Comparison of ENCODE assay signal across 15 mouse cellular contexts in the genomic region with DNA sequence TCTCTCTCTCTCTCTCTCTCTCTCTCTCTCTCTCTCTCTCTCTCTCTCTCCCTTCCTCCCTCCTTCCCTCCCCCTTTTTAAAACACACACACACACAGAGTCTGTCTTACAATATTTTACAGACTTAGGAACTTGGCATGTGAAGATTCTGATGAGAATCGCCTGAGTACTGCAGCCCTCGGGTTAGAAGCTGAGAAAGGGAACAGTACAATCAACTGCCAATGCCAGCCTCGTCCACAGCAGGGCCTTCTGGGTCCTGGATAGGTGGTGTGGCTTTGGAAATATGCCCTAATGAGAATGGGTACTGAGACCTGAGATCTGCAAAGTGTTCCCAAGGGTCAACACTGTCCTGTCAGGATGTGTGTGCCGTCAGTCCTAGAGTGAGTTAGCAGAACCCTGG.
DNase-seq lines count a peak whose midpoint lies in the region; ATAC-seq and TF ChIP-seq lines count a peak whose summit lies in the region.
"Had no signal": no experiment of that assay in that cellular context is flagged by ENCODE, and none has a peak within 500 bp of the region (broad histone marks: within the 10 kb centered on the region; RNA-seq: fewer than 3 reads in every experiment).

No protein-coding gene starts in this region.

- H3K9me3 ChIP-seq in forebrain, postnatal 0 days (ENCODE audit: low read length), result no peaks in the 10 kb centered on the region
- H3K9me3 ChIP-seq in midbrain, embryonic 13.5 days, result no peaks in the 10 kb centered on the region
- H3K9me3 ChIP-seq: heart, embryonic 12.5 days had no signal

- no peak for TF ChIP-seq CTCF in forebrain, postnatal 0 days (IDR thresholded peaks at IDR 0.05; ENCODE audit: low read depth)

- H3K36me3 ChIP-seq in forebrain, postnatal 0 days (ENCODE audit: insufficient read depth), result no peaks in the 10 kb centered on the region
- H3K36me3 ChIP-seq in midbrain, embryonic 13.5 days, result no peaks in the 10 kb centered on the region
- H3K36me3 ChIP-seq: heart, embryonic 12.5 days had no signal

- peak overlapping the region; percentile 37; the same call in 1 of the 2 replicates for H3K9ac ChIP-seq in forebrain, postnatal 0 days
- peak overlapping the region; percentile 14; the same call in 1 of the 2 replicates for H3K9ac ChIP-seq in midbrain, embryonic 13.5 days (replicated peaks)
- H3K9ac ChIP-seq: heart, embryonic 12.5 days had no signal

- H3K27ac ChIP-seq in forebrain, postnatal 0 days (ENCODE audit: low read depth, low read length), result peak overlapping the region; percentile 93
- H3K27ac ChIP-seq in midbrain, embryonic 13.5 days, result peak overlapping the region; percentile 94
- H3K27ac ChIP-seq: kidney, postnatal 0 days had no signal

- H3K4me3 ChIP-seq in forebrain, postnatal 0 days (ENCODE audit: low read depth, low read length), result no peak overlapping the region
- H3K4me3 ChIP-seq in midbrain, embryonic 13.5 days (replicated peaks), result no peak overlapping the region
- H3K4me3 ChIP-seq: heart, embryonic 12.5 days; myocyte had no signal

- intact Hi-C loops in left cerebral cortex, postnatal 10 days (cut with DNase I), result no loop called here

- peak; percentile 70 for ATAC-seq in forebrain, postnatal 0 days
- peak; percentile 55 for ATAC-seq in midbrain, embryonic 13.5 days
- ATAC-seq: CD4-positive, CD25-positive, alpha-beta regulatory T cell, adult 4 months; lung, postnatal 0 days had no signal

- no peaks in the 10 kb centered on the region for H3K27me3 ChIP-seq in forebrain, postnatal 0 days (ENCODE audit: insufficient read depth, low read length)
- H3K27me3 ChIP-seq in midbrain, embryonic 13.5 days, result no peaks in the 10 kb centered on the region
- H3K27me3 ChIP-seq: heart, embryonic 12.5 days had no signal

- 0 out of 2 replicates have a peak overlapping the region, but pooled peaks have one; percentile 1 for H3K4me2 ChIP-seq in forebrain, postnatal 0 days (ENCODE audit: low read depth)
- H3K4me2 ChIP-seq in midbrain, embryonic 13.5 days (replicated peaks), result peak overlapping the region; percentile 26
- H3K4me2 ChIP-seq: heart, embryonic 12.5 days; liver, embryonic 11.5 days had no signal

- WGBS in forebrain, postnatal 0 days, result 14% methylated on average over 4 of the region's 4 CpGs
- WGBS in midbrain, embryonic 13.5 days, result 21% methylated on average over 4 of the region's 4 CpGs

- peak; percentile 25 to 28 for DNase-seq in cerebellum, adult 18-20 months
- peak; percentile 39 for DNase-seq in cerebellum, adult 9-11 months
- DNase-seq in forebrain, postnatal 0 days, result no peak
- no peak for DNase-seq in lung, postnatal 14 days
- DNase-seq in left cerebral cortex, postnatal 10 days (ENCODE audit: extremely low spot score in 1 of 2, low spot score in 2 of 2), result no peak
- DNase-seq in thymus, postnatal 4 days, result no peak
- DNase-seq: adrenal gland, adult 2 months; thymus, postnatal 25 days had no signal

- peaks cover 11% of the 10 kb centered on the region; the same call in 1 of the 2 replicates for H3K4me1 ChIP-seq in forebrain, postnatal 0 days (ENCODE audit: insufficient read depth)
- peaks cover 44% of the 10 kb centered on the region for H3K4me1 ChIP-seq in midbrain, embryonic 13.5 days (replicated peaks)
- H3K4me1 ChIP-seq: heart, embryonic 12.5 days had no signal

Comparison
In these comparisons a context has a peak if more than half of its experiments do, and no peak if none do; other contexts are left out.
1. DNase-seq: peak in cerebellum, adult 18-20 months (2 of 2) and cerebellum, adult 9-11 months (single experiment); none in forebrain, postnatal 0 days (single experiment), lung, postnatal 14 days (single experiment), left cerebral cortex, postnatal 10 days (0 of 2) and thymus, postnatal 4 days (single experiment).